Comparison of ENCODE assay signal across 8 mouse cellular contexts in the genomic region with DNA sequence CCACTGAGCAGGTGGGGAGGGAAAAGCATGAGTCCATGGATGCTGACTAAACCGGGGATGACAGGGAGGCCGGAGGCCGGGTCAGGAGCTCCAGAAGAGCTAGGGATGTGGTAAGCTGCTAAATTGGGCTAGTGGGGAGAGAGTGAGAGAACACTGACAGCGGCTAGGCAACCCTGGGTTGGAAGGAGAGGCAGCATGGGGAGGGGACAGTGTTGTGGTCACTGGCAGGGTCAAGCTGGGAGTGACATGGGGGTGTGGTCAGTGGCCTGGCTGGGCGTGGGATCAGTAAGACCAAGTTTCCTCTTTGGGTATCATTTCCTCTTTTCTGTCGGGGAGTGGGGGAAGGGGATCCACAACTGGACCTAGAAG. TPM values are rescaled to one million over a fixed set of nuclear protein-coding genes. Genes with fewer than 3 reads are reported as not detected.
DNase-seq lines count a peak whose midpoint lies in the region; ATAC-seq lines count a peak whose summit lies in the region.

No protein-coding gene starts in this region.

- H3K4me3 ChIP-seq in forebrain, embryonic 14.5 days (ENCODE audit: low read depth, low read length) = no peak overlapping the region
- no peak overlapping the region for H3K4me3 ChIP-seq in hindbrain, embryonic 15.5 days
- peak overlapping the region; percentile 82 for H3K4me3 ChIP-seq in liver, embryonic 11.5 days (ENCODE audit: low read depth, low read length)

- no peaks in the 10 kb centered on the region for H3K9me3 ChIP-seq in forebrain, embryonic 14.5 days (replicated peaks; ENCODE audit: control insufficient read depth, low read length)
- no peaks in the 10 kb centered on the region for H3K9me3 ChIP-seq in hindbrain, embryonic 15.5 days
- H3K9me3 ChIP-seq in liver, embryonic 11.5 days (ENCODE audit: control insufficient read depth, low read length) = no peaks in the 10 kb centered on the region

- peaks cover 24% of the 10 kb centered on the region for H3K36me3 ChIP-seq in forebrain, embryonic 14.5 days (ENCODE audit: control insufficient read depth, insufficient read depth, low read length)
- peaks cover 25% of the 10 kb centered on the region for H3K36me3 ChIP-seq in hindbrain, embryonic 15.5 days
- H3K36me3 ChIP-seq in liver, embryonic 11.5 days (ENCODE audit: control insufficient read depth, insufficient read depth, low read length) = peaks cover 21% of the 10 kb centered on the region

- DNase-seq in thymus, postnatal 14 days = peak; percentile 27
- no peak for DNase-seq in thymus, postnatal 10 days (ENCODE audit: low spot score in 2 of 2)
- DNase-seq in forebrain, embryonic 14.5 days (ENCODE audit: low spot score) = no peak
- no peak for DNase-seq in liver, embryonic 11.5 days (ENCODE audit: low spot score)
- DNase-seq in monocyte, adult 2 months (ENCODE audit: low read depth in 1 of 2, low spot score in 2 of 2) = peak; percentile 70 to 84
- no peak for DNase-seq in ovary, postnatal 36 days (ENCODE audit: low spot score)

- H3K9ac ChIP-seq in forebrain, embryonic 14.5 days (ENCODE audit: low read length) = no peak overlapping the region
- no peak overlapping the region for H3K9ac ChIP-seq in hindbrain, embryonic 15.5 days
- H3K9ac ChIP-seq in liver, embryonic 11.5 days (ENCODE audit: low read depth, low read length) = peak overlapping the region; percentile 91

- 65% methylated on average over 6 of the region's 6 CpGs for WGBS in forebrain, embryonic 14.5 days
- 48% methylated on average over 6 of the region's 6 CpGs for WGBS in hindbrain, embryonic 15.5 days
- WGBS in liver, embryonic 11.5 days = 12% methylated on average over 6 of the region's 6 CpGs

- no peak overlapping the region for H3K27ac ChIP-seq in forebrain, embryonic 14.5 days (ENCODE audit: low read depth, low read length)
- H3K27ac ChIP-seq in hindbrain, embryonic 15.5 days (replicated peaks) = no peak overlapping the region
- peak overlapping the region; percentile 99 for H3K27ac ChIP-seq in liver, embryonic 11.5 days (ENCODE audit: low read depth, low read length)

- H3K27me3 ChIP-seq in forebrain, embryonic 14.5 days (replicated peaks; ENCODE audit: control insufficient read depth, insufficient read depth, low read length) = no peaks in the 10 kb centered on the region
- no peaks in the 10 kb centered on the region for H3K27me3 ChIP-seq in hindbrain, embryonic 15.5 days
- H3K27me3 ChIP-seq in liver, embryonic 11.5 days (replicated peaks; ENCODE audit: control insufficient read depth, insufficient read depth, low read length) = no peaks in the 10 kb centered on the region

- H3K4me2 ChIP-seq in forebrain, embryonic 14.5 days (ENCODE audit: low read length) = peak overlapping the region; percentile 89; the same call in 1 of the 2 replicates
- H3K4me2 ChIP-seq in hindbrain, embryonic 15.5 days = peak overlapping the region; percentile 87
- peak overlapping the region; percentile 97 for H3K4me2 ChIP-seq in liver, embryonic 11.5 days

- ATAC-seq in forebrain, embryonic 14.5 days = no peak
- ATAC-seq in hindbrain, embryonic 15.5 days (ENCODE audit: low FRiP score, low read depth) = no peak
- no peak for ATAC-seq in liver, embryonic 11.5 days (replicated peaks; ENCODE audit: low FRiP score)
- no peak for ATAC-seq in megakaryocyte-erythroid progenitor cell, adult 5-6 weeks (replicated peaks; ENCODE audit: low FRiP score, low TSS enrichment, poor library complexity, severe bottlenecking)

- peaks cover 21% of the 10 kb centered on the region for H3K4me1 ChIP-seq in forebrain, embryonic 14.5 days (ENCODE audit: control insufficient read depth, insufficient read depth, low read length)
- peaks cover 49% of the 10 kb centered on the region for H3K4me1 ChIP-seq in hindbrain, embryonic 15.5 days (replicated peaks)
- peaks cover 53% of the 10 kb centered on the region for H3K4me1 ChIP-seq in liver, embryonic 11.5 days (replicated peaks; ENCODE audit: control insufficient read depth, insufficient read depth, low read length)

RNA-seq across cellular contexts. Expression of gene Creb3, which starts 1.9 kb away (rescaled TPM):
- 88.3 and 88.4 TPM in 2 replicates for polyA plus RNA-seq in forebrain, embryonic 14.5 days (2014; fragmentation: Nextera tagmentation; extraction: Ambion mirVana)
- polyA plus RNA-seq in hindbrain, embryonic 15.5 days (2015; fragmentation: Nextera tagmentation; extraction: Ambion mirVana) = 76.8 and 79.5 TPM in 2 replicates
- polyA plus RNA-seq in liver, embryonic 11.5 days (2014; fragmentation: Nextera tagmentation; extraction: Ambion mirVana) = 29.6 and 31.3 TPM in 2 replicates
- 9.6 and 12.7 TPM in 2 replicates for total RNA-seq in megakaryocyte-erythroid progenitor cell, adult 5-6 weeks (2014; fragmentation: Nextera tagmentation)
- total RNA-seq in megakaryocyte-erythroid progenitor cell, adult 5-6 weeks (2017) = 19.4 and 42.2 TPM in 2 replicates

RNA-seq across cellular contexts. Expression of gene Tln1, which starts 2.3 kb away (rescaled TPM):
- 50.1 and 50.4 TPM in 2 replicates for polyA plus RNA-seq in forebrain, embryonic 14.5 days (2014; fragmentation: Nextera tagmentation; extraction: Ambion mirVana)
- polyA plus RNA-seq in hindbrain, embryonic 15.5 days (2015; fragmentation: Nextera tagmentation; extraction: Ambion mirVana) = 66.2 and 69.2 TPM in 2 replicates
- polyA plus RNA-seq in liver, embryonic 11.5 days (2014; fragmentation: Nextera tagmentation; extraction: Ambion mirVana) = 66.4 and 68.4 TPM in 2 replicates
- total RNA-seq in megakaryocyte-erythroid progenitor cell, adult 5-6 weeks (2014; fragmentation: Nextera tagmentation) = 105 and 175 TPM in 2 replicates
- total RNA-seq in megakaryocyte-erythroid progenitor cell, adult 5-6 weeks (2017) = 211 and 304 TPM in 2 replicates

RNA-seq across cellular contexts. Expression of gene Rgp1, which starts 18.3 kb away (rescaled TPM):
- polyA plus RNA-seq in forebrain, embryonic 14.5 days (2014; fragmentation: Nextera tagmentation; extraction: Ambion mirVana) = 10.4 and 22.2 TPM in 2 replicates
- polyA plus RNA-seq in hindbrain, embryonic 15.5 days (2015; fragmentation: Nextera tagmentation; extraction: Ambion mirVana) = 18.8 and 22.8 TPM in 2 replicates
- 18.4 and 22.9 TPM in 2 replicates for polyA plus RNA-seq in liver, embryonic 11.5 days (2014; fragmentation: Nextera tagmentation; extraction: Ambion mirVana)
- total RNA-seq in megakaryocyte-erythroid progenitor cell, adult 5-6 weeks (2014; fragmentation: Nextera tagmentation) = 28.7 and 30.4 TPM in 2 replicates
- 6.7 and 8.3 TPM in 2 replicates for total RNA-seq in megakaryocyte-erythroid progenitor cell, adult 5-6 weeks (2017)

RNA-seq across cellular contexts. Expression of gene Gba2, which starts 18.4 kb away (rescaled TPM):
- 39.2 and 42.3 TPM in 2 replicates for polyA plus RNA-seq in forebrain, embryonic 14.5 days (2014; fragmentation: Nextera tagmentation; extraction: Ambion mirVana)
- 55.3 and 63.4 TPM in 2 replicates for polyA plus RNA-seq in hindbrain, embryonic 15.5 days (2015; fragmentation: Nextera tagmentation; extraction: Ambion mirVana)
- 18.8 and 20.3 TPM in 2 replicates for polyA plus RNA-seq in liver, embryonic 11.5 days (2014; fragmentation: Nextera tagmentation; extraction: Ambion mirVana)
- 19.7 and 22.9 TPM in 2 replicates for total RNA-seq in megakaryocyte-erythroid progenitor cell, adult 5-6 weeks (2014; fragmentation: Nextera tagmentation)
- 6.1 and 12.0 TPM in 2 replicates for total RNA-seq in megakaryocyte-erythroid progenitor cell, adult 5-6 weeks (2017)

RNA-seq across cellular contexts. Expression of gene Msmp, which starts 24.1 kb away (rescaled TPM):
- polyA plus RNA-seq in forebrain, embryonic 14.5 days (2014; fragmentation: Nextera tagmentation; extraction: Ambion mirVana) = 0.37 TPM in 1 of 2 replicates, not detected in the other
- 1.2 and 1.6 TPM in 2 replicates for polyA plus RNA-seq in hindbrain, embryonic 15.5 days (2015; fragmentation: Nextera tagmentation; extraction: Ambion mirVana)
- polyA plus RNA-seq in liver, embryonic 11.5 days (2014; fragmentation: Nextera tagmentation; extraction: Ambion mirVana) = 0.75 and 2.2 TPM in 2 replicates
- not detected in 2 replicates for total RNA-seq in megakaryocyte-erythroid progenitor cell, adult 5-6 weeks (2014; fragmentation: Nextera tagmentation)
- not detected in 2 replicates for total RNA-seq in megakaryocyte-erythroid progenitor cell, adult 5-6 weeks (2017)

Comparison
In these comparisons a context has a peak if more than half of its experiments do, and no peak if none do; other contexts are left out.
1. DNase-seq: peak in thymus, postnatal 14 days (single experiment) and monocyte, adult 2 months (2 of 2); none in thymus, postnatal 10 days (0 of 2), forebrain, embryonic 14.5 days (single experiment), liver, embryonic 11.5 days (single experiment) and ovary, postnatal 36 days (single experiment).
2. Peak in every context shown above with its lines, with median percentiles within 50 percentile points of each other: H3K4me2 ChIP-seq.